In genomic region chr15:28158771-28159489, GRCm38 (mm10) we compare ENCODE assay signal across 8 mouse cellular contexts. TPM values are rescaled to one million over a fixed set of nuclear protein-coding genes. Genes with fewer than 3 reads are reported as not detected.
DNase-seq lines count a peak whose midpoint lies in the region; ATAC-seq lines count a peak whose summit lies in the region.

No protein-coding gene starts in this region.

- 0 out of 2 replicates have a peak overlapping the region, but pooled peaks have one; percentile 14 for H3K27ac ChIP-seq in intestine, embryonic 15.5 days
- H3K27ac ChIP-seq in limb, embryonic 11.5 days (replicated peaks; ENCODE audit: low read depth, low read length), result no peak overlapping the region
- no peak overlapping the region for H3K27ac ChIP-seq in midbrain, embryonic 11.5 days (ENCODE audit: low read depth, low read length)

- no peaks in the 10 kb centered on the region for H3K9me3 ChIP-seq in erythroblast, embryonic 14.5 days (ENCODE audit: control insufficient read depth, low read length)
- no peaks in the 10 kb centered on the region for H3K9me3 ChIP-seq in intestine, embryonic 15.5 days
- H3K9me3 ChIP-seq in limb, embryonic 11.5 days (ENCODE audit: control insufficient read depth, low read length), result no peaks in the 10 kb centered on the region
- no peaks in the 10 kb centered on the region for H3K9me3 ChIP-seq in midbrain, embryonic 11.5 days (ENCODE audit: control insufficient read depth, low read length)

- peaks cover 3% of the 10 kb centered on the region for H3K27me3 ChIP-seq in erythroblast, embryonic 14.5 days (ENCODE audit: control insufficient read depth)
- no peaks in the 10 kb centered on the region for H3K27me3 ChIP-seq in intestine, embryonic 15.5 days (replicated peaks)
- 0 out of 2 replicates have a peak, but pooled peaks cover 2% of the 10 kb centered on the region for H3K27me3 ChIP-seq in limb, embryonic 11.5 days (ENCODE audit: control insufficient read depth, insufficient read depth, low read length)
- no peaks in the 10 kb centered on the region for H3K27me3 ChIP-seq in midbrain, embryonic 11.5 days (ENCODE audit: control insufficient read depth, insufficient read depth, low read length)

- H3K4me1 ChIP-seq in erythroblast, embryonic 14.5 days (ENCODE audit: control insufficient read depth), result no peaks in the 10 kb centered on the region
- H3K4me1 ChIP-seq in intestine, embryonic 15.5 days (replicated peaks), result peaks cover 10% of the 10 kb centered on the region; the same call in 1 of the 2 replicates
- H3K4me1 ChIP-seq in limb, embryonic 11.5 days (ENCODE audit: control insufficient read depth, insufficient read depth, low read length), result 0 out of 2 replicates have a peak, but pooled peaks cover 2% of the 10 kb centered on the region
- H3K4me1 ChIP-seq in midbrain, embryonic 11.5 days (ENCODE audit: control insufficient read depth, insufficient read depth, low read length), result peaks cover 13% of the 10 kb centered on the region

- under 1% methylated on average over 19 of the region's 19 CpGs for whole genome bisulfite sequencing in intestine, embryonic 15.5 days
- WGBS in limb, embryonic 11.5 days, result 1% methylated on average over 19 of the region's 19 CpGs
- 1% methylated on average over 19 of the region's 19 CpGs for WGBS in midbrain, embryonic 11.5 days

- H3K9ac ChIP-seq in intestine, embryonic 15.5 days, result peak overlapping the region; percentile 34; the same call in 1 of the 2 replicates
- H3K9ac ChIP-seq in limb, embryonic 11.5 days (ENCODE audit: low read length), result peak overlapping the region; percentile 47; the same call in 1 of the 2 replicates
- H3K9ac ChIP-seq in midbrain, embryonic 11.5 days (ENCODE audit: low read length), result peak overlapping the region; percentile 67

- no peak for ATAC-seq in erythroblast, adult 5-6 weeks (replicated peaks; ENCODE audit: low FRiP score, poor library complexity, severe bottlenecking)
- ATAC-seq in intestine, embryonic 15.5 days, result peak; percentile 98
- peak; percentile 37; the same call in 1 of the 2 replicates for ATAC-seq in limb, embryonic 11.5 days (ENCODE audit: insufficient number of reproducible peaks, low FRiP score, low TSS enrichment, low read depth)
- peak; percentile 64 for ATAC-seq in midbrain, embryonic 11.5 days (ENCODE audit: low FRiP score)

- H3K36me3 ChIP-seq in erythroblast, embryonic 14.5 days (ENCODE audit: control insufficient read depth), result no peaks in the 10 kb centered on the region
- H3K36me3 ChIP-seq in intestine, embryonic 15.5 days, result no peaks in the 10 kb centered on the region
- H3K36me3 ChIP-seq in limb, embryonic 11.5 days (ENCODE audit: control insufficient read depth, insufficient read depth, low read length), result no peaks in the 10 kb centered on the region
- H3K36me3 ChIP-seq in midbrain, embryonic 11.5 days (ENCODE audit: control insufficient read depth, insufficient read depth, low read length), result no peaks in the 10 kb centered on the region

- peak overlapping the region; percentile 50 for H3K4me3 ChIP-seq in erythroblast, embryonic 14.5 days (replicated peaks)
- H3K4me3 ChIP-seq in intestine, embryonic 15.5 days (replicated peaks), result peak overlapping the region; percentile 41
- H3K4me3 ChIP-seq in limb, embryonic 11.5 days (ENCODE audit: low read depth, low read length), result peak overlapping the region; percentile 27
- H3K4me3 ChIP-seq in midbrain, embryonic 11.5 days (ENCODE audit: low read depth, low read length), result peak overlapping the region; percentile 31

- H3K4me2 ChIP-seq in intestine, embryonic 15.5 days (replicated peaks), result peak overlapping the region; percentile 61
- peak overlapping the region; percentile 35 for H3K4me2 ChIP-seq in limb, embryonic 11.5 days (ENCODE audit: low read depth, severe bottlenecking)
- peak overlapping the region; percentile 64 for H3K4me2 ChIP-seq in midbrain, embryonic 11.5 days

- peak; percentile 65 for DNase-seq in embryo, embryonic 10.5 days (ENCODE audit: low spot score)
- peak; percentile 49 for DNase-seq in gonadal fat pad, adult 2 months (ENCODE audit: low read depth)
- peak; percentile 70 for DNase-seq in limb, embryonic 11.5 days (ENCODE audit: low spot score)
- DNase-seq in midbrain, embryonic 11.5 days (ENCODE audit: low spot score, missing footprints), result peak; percentile 93
- DNase-seq in spleen, adult 18-20 months, result peak; percentile 17 to 46

RNA-seq across cellular contexts. Expression of gene Dnah5, which starts 44.6 kb away (rescaled TPM):
- polyA plus RNA-seq in erythroblast, embryonic 14.5 days (2012), result not detected in 2 replicates
- total RNA-seq in erythroblast, adult 5-6 weeks (2015; ENCODE audit: low replicate concordance), result not detected in 2 replicates
- not detected in 2 replicates for total RNA-seq in erythroblast, adult 5-6 weeks (2017; ENCODE audit: low replicate concordance)
- 0.32 and 0.60 TPM in 2 replicates for polyA plus RNA-seq in gonadal fat pad, adult 2 months (2012; rRNA removed)
- polyA plus RNA-seq in intestine, embryonic 15.5 days (2015; fragmentation: Nextera tagmentation; extraction: Ambion mirVana), result 0.01 TPM in 2 replicates
- polyA plus RNA-seq in limb, embryonic 11.5 days (2014; fragmentation: Nextera tagmentation; extraction: Ambion mirVana), result not detected in 2 replicates
- polyA plus RNA-seq in midbrain, embryonic 11.5 days (2014; fragmentation: Nextera tagmentation; extraction: Ambion mirVana), result 0.30 and 0.33 TPM in 2 replicates

Comparison
In these comparisons a context has a peak if more than half of its experiments do, and no peak if none do; other contexts are left out.
1. DNase-seq: peak in every context shown above with its lines; median percentile 93 in midbrain, embryonic 11.5 days; 70 in limb, embryonic 11.5 days; 65 in embryo, embryonic 10.5 days; 49 in gonadal fat pad, adult 2 months; 32 in spleen, adult 18-20 months.